Comparison of ENCODE assay signal across 14 mouse cellular contexts in genomic region chr10:97235631-97236030, GRCm38 (mm10).
"Had no signal": no experiment of that assay in that cellular context is flagged by ENCODE, and none has a peak within 500 bp of the region (broad histone marks: within the 10 kb centered on the region; RNA-seq: fewer than 3 reads in every experiment).

No protein-coding gene starts in this region.

- DNase-seq: kidney, adult 8-10 months; kidney, postnatal 36 days; layer of hippocampus, adult 9-11 months; layer of hippocampus, postnatal 36 days; lung, adult 18-20 months; thymus, adult 2 months; thymus, postnatal 25 days had no signal

- H3K9me3 ChIP-seq: limb, embryonic 12.5 days; midbrain, embryonic 13.5 days had no signal

- H3K27me3 ChIP-seq: limb, embryonic 12.5 days; midbrain, embryonic 13.5 days had no signal

- H3K9ac ChIP-seq: limb, embryonic 12.5 days; liver, embryonic 14.5 days; midbrain, embryonic 13.5 days had no signal

- H3K36me3 ChIP-seq: limb, embryonic 12.5 days; midbrain, embryonic 13.5 days had no signal

- ATAC-seq: inflammation-experienced regulatory T-cells, adult 6 months; intestine, postnatal 0 days; midbrain, embryonic 13.5 days had no signal

- H3K4me3 ChIP-seq: limb, embryonic 12.5 days; midbrain, embryonic 13.5 days; myocyte had no signal

- H3K4me1 ChIP-seq: limb, embryonic 12.5 days; midbrain, embryonic 13.5 days had no signal

- H3K4me2 ChIP-seq: limb, embryonic 12.5 days; midbrain, embryonic 13.5 days had no signal

- H3K27ac ChIP-seq: kidney, postnatal 0 days; limb, embryonic 12.5 days; liver, embryonic 14.5 days; midbrain, embryonic 13.5 days had no signal
